Mouse (Mus musculus): Measurements from ENCODE around the gene Arl6.

- TF ChIP-seq POLR2A (IDR thresholded peaks at IDR 0.05; ENCODE audit: control insufficient read depth, extremely low read depth, insufficient read depth, low read length, poor library complexity) (no peak), CTCF (IDR thresholded peaks at IDR 0.05; ENCODE audit: borderline replicate concordance, control insufficient read depth, extremely low read depth, insufficient read depth, low read length, poor library complexity) (no peak)
Observed at GRCm38 (mm10) chr16:59604078-59604781, 35.0 kb downstream of the Arl6 start.
